Mouse (Mus musculus): Measurements from ENCODE around the gene Srms.

Srms gene

GRCm38 (mm10) chr2:181213021-181213445, at the start of gene Srms:
TSS of gene Srms (minus strand) at chr2:181213185.
- DNase-seq (ENCODE audit: low spot score): no peak

DNA sequence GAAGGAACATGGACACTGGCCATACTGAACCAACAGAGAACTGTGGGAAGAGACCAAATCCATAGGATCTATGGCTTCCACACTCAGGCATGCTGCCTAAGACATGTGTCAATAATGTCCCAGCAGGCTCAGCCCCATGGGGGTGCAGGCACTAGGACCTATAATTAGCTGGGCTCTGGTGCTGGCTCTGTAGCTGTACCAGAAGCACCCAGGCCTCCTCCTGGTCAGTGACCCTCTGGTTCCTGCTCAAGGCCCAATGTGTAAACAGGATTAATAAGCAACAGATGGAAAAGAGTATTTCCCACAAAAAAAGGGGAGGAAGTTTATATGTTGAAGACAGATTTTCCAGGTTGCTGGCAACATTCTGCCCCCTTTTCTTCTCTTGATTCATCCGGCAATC, 40.3 kb upstream of the Srms start:
- DNase-seq (ENCODE audit: low spot score): no peak

DNA sequence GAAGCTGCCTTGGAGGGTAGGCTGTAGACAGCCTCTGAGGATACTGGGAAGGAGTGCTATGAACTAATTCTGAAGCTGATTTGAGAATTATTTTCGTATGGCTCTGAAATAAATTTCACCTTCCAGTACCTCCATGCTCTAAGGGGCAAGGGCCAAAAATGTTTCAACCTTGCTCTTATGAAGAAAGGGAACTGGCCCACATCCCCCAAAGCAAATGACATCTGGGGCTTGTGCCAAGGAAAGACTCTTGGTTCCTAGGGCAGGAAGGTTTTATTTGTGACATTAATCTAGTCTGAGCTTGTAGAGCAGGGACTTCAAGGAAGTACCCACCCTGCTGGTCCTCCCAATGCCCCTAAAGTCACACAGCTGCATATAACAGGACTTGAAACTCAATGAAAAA, 38.9 kb upstream of the Srms start:
- DNase-seq (ENCODE audit: low spot score): no peak

DNA sequence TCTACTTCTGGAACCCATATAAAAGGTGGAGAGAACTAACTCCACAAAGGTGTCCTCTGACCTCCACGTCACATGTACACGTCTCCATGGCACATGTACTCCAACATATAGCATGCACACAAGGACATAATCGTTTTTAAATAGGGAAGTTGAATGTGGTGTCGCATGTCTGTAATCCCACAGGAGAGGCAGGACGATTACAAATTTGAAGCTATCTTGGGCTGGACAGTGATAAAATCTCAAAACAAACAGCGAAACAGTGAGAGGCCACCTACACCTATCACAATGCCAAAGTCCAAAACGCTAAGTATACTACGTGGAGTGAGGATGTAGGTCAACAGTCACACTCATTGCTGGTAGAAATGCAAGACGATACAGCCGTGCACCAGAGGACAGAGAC, 36.2 kb upstream of the Srms start:
- DNase-seq (ENCODE audit: low spot score): no peak

GRCm38 (mm10) chr2:181245031-181245430, 32.0 kb upstream of the Srms start:
- no peak for DNase-seq (ENCODE audit: low spot score)

- DNase-seq (ENCODE audit: low spot score): no peak
These were observed 30.9 kb upstream of the Srms start for GRCm38 (mm10) chr2:181243706-181244394.

- no peak for DNase-seq (ENCODE audit: low spot score)
These were observed 29.3 kb upstream of the Srms start for GRCm38 (mm10) chr2:181242314-181242665.

GRCm38 (mm10) chr2:181241602-181242313, 28.8 kb upstream of the Srms start, which contains the start of gene Helz2:
TSS of gene Helz2 (minus strand) at chr2:181242027.
- DNase-seq (ENCODE audit: low spot score): peak; percentile 37

DNA sequence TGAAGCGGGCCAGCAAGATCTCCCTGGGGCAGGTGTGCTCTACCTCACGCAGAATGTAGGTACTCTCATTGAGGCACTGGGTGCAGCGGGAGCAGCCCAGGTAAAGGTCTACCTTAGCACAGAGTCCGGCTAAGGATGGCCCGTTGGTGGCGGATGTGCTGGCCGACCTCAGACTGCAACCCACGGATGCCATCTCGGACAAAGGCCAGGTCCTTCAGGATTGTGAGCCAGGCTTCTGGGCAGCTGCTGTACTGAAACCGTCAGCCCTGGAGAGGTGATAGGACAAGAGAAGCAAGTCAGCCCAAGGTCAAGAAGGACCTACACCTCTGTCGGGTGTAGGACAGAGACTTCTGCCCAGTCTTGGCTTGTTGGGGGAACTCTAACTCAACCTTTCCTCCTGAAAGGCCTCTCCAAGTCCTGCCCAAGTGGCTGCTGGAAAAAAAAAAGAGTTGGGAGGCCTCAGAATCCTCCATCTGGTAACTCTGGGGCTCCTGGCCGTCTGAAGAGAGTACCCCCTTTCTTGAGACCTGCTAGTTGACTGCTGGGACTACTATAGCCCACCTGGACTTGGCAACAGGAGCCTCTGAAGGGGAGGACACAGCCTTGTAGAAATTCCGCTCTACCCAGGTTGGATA, 27.9 kb upstream of the Srms start:
- DNase-seq (ENCODE audit: low spot score): no peak

DNA sequence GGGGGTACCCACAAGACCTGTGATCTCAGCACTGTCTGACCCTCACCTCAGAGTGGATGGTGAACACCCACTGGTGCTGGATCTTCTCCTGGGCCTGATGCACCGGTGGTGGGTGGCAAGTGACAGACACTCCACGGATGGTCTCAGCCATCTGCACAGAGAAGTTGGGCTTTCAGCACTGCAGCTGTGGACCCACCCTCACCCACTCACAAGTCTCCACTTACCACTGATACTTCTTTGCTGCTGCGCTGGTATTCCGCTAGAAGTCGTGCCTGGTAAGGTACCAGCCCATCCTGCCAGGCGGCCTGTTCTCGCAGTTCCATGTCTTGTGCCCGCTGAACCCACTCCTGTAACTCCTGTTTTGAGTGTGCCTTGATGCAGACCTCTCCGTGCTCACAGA, 26.3 kb upstream of the Srms start:
- no peak for DNase-seq (ENCODE audit: low spot score)

DNA sequence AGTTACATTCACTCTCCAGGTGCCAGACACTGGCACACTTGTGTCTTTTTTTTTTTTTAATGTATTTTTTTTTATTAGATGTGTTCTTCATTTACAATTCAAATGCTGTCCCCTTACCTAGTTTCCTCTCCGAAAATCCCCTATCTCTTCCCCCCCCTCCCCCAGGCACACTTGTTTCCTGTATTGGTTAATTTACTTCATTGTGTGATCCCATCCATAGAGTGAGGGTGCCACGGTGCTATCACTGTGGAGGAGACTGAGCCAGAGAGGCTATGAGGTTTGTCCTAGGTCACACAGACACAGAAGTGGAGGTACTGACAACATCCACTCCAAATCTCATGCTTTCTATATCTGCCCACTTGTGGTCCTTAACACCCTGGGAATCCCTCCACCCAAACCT, 25.9 kb upstream of the Srms start:
- no peak for DNase-seq (ENCODE audit: low spot score)

GRCm38 (mm10) chr2:181238091-181238610, 25.2 kb upstream of the Srms start:
- no peak for DNase-seq (ENCODE audit: low spot score)

GRCm38 (mm10) chr2:181237251-181238014, 24.4 kb upstream of the Srms start:
- no peak for DNase-seq (ENCODE audit: low spot score)

DNA sequence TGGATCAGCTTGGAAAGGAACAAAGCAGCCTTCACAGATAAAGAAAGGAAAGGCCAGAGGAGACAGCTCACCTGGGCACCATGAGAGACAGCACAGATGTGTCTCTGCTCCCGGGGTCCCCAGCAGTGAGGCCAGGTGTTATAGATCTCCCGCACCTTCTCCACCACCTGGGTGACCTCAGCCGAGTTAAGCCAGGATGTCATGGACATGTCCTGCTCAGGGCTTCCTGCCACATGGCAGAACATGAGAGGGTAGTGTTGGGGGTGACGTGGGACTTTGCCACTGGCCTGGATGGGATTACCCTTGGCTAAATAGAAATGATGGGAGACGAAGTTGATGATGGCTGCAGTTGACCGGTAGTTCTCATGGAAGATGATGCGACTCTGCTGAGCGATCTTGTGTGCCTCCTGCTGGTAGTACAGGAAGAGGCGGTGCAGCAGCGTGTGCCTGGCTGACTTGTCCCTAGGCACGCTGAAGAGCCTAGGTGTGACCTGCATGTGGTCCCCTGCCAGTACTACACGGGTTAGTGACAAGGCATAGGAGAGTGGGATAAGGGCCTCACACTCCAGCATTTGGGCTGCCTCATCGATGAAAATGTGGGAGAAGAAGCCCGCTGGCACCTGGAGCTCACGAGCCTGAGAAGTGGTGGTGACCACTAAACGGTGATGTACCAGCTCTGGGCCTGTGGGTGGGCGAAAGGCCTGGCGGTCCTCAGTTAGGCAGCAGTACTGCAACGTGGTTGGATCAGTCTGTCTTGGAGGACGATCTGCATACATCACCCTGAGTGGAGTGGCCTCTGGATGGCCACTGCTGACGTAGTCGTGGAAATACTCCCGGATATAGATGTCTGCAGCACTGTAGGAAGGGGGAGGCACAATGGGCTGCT, 22.9 kb upstream of the Srms start:
- DNase-seq (ENCODE audit: low spot score): no peak

GRCm38 (mm10) chr2:181234680-181235079, 21.7 kb upstream of the Srms start:
- no peak for DNase-seq (ENCODE audit: low spot score)

DNA sequence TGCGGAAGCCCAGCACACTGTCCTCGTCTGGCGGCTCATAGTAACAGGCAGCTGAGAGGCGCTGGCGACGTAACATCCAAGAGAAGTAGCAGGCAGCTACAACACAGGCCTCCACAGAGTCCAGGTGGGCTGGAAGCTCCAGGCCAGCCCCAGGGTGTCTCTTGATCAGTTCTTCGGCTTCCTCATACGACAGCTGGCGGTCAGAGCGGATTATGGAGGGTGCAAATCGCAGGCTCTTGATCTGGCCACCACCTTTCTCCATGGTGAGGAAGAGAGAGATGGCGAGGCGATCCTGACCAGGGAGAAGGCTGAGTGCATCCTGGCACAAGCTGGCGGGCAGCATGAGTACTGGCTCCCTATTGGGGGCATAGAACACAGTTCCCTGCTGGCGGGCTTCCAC, 20.5 kb upstream of the Srms start:
- no peak for DNase-seq (ENCODE audit: low spot score)

DNA sequence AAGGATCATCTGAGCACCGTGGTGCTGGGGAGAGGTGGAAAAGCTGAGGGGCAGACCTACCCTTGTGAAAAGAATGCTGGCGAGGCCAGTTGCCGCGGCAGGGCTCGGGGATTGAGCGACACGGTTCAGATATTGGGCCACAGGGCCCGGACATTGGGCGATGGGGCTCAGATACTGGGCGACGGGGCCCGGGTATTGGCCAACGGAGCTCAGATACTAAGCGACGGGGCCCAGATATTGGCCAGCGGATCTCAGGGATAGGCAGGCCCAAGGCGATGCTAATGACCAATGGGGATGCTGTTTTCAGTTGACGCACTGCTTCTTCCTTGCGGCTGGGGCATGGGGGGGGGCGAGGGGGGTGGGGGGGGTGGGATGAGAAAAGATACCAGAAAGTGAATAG, 18.2 kb upstream of the Srms start:
- no peak for DNase-seq (ENCODE audit: low spot score)

- no peak for DNase-seq (ENCODE audit: low spot score)
These were observed 15.3 kb upstream of the Srms start for GRCm38 (mm10) chr2:181228335-181228734.

DNA sequence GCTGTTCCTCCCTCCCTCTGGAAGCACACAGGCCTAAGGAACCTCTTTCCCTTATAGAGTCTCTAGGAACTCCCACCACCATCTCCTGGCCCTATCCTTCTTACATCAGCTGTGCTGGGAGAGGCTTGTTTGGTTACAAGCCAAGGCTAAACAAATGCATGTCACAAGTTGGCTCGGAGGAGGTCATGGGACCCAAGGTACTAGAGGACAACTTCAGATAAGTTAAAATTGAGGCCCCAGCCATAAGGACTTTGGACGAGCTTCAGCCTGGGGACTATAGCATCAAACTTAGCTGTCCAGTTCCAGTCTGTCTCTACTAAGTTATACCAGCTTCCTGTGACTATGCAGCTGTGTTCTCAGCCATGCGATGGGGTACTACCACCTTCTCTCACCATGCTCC, 14.1 kb upstream of the Srms start:
- DNase-seq (ENCODE audit: low spot score): no peak

GRCm38 (mm10) chr2:181224994-181225393, 12.0 kb upstream of the Srms start:
- no peak for DNase-seq (ENCODE audit: low spot score)

DNA sequence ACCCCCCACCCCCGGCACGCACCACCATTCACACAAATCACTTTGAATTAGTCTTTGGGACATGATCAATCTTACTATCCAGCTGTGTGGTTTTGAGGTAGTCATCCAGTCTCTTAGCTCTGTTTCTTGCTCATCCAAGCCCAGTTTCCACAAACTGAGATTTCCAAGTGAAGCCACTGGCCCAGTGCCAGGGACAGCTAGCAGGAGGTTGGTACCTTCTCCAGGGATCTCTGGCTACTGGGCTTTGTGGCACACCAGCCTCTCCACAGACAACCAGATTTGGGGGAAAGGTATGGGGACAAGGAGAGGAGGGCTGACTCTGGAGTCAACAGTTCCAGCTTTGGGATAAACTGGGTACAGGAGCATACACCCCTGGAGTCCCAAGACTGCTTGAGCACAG, 7.4 kb upstream of the Srms start:
- DNase-seq (ENCODE audit: low spot score): no peak

Data from urinary bladder, postnatal 25 days (tissue).